Mouse (Mus musculus) lung, adult 2 months (tissue): Measurements from ENCODE around the gene Triap1.

Experiments
- CTCF ChIP-seq: fragments of 200-500 bp; IDR thresholded peaks from 2 replicates; pipeline ENCODE4 v1.5.1; 2011; ENCODE audit warnings: mild to moderate bottlenecking, low read length, control low read depth; ENCODE audit not compliant: insufficient read depth
- POLR2A ChIP-seq: fragments of 200-500 bp; IDR thresholded peaks from 2 replicates; pipeline ENCODE4 v1.6.1; 2011; ENCODE audit warnings: low read depth, mild to moderate bottlenecking, control low read depth, low read length, borderline replicate concordance; ENCODE audit errors: extremely low read depth

GRCm38 (mm10) chr5:115358872-115359271 lies 17.8 kb downstream of the Triap1 start:
- no peak for TF ChIP-seq POLR2A
- peak; percentile 77 for TF ChIP-seq CTCF
